Mouse (Mus musculus): ENCODE data around the gene Rapgef1.

- TF ChIP-seq CTCF (IDR thresholded peaks at IDR 0.05; ENCODE audit: low read depth, low read length) (no peak), POLR2A (IDR thresholded peaks at IDR 0.05; ENCODE audit: extremely low read depth, insufficient read depth, low read length) (no peak)
These were observed 105.3 kb downstream of the Rapgef1 start for GRCm38 (mm10) chr2:29724664-29725365.
